Mouse (Mus musculus) yolk sac, embryonic 10.5 days (tissue): ENCODE data around the gene Dhx29.

Source experiments
- DNase-seq: peaks from one replicate; pipeline ENCODE4 v3.0.0-alpha.2; 2017; ENCODE audit warnings: low spot score

The Dhx29 gene

GRCm38 (mm10) chr13:112927287-112928001, at the start of gene Dhx29, which contains the start of gene Mtrex:
TSS of gene Dhx29 (plus strand) at chr13:112927454.
TSS of gene Mtrex (minus strand) at chr13:112927398.
- DNase-seq: peak; percentile 98

GRCm38 (mm10) chr13:112887234-112887633, 40.0 kb upstream of the Dhx29 start:
- no peak for DNase-seq

GRCm38 (mm10) chr13:112902176-112902575, 25.1 kb upstream of the Dhx29 start:
- DNase-seq: no peak

- no peak for DNase-seq
Measured at GRCm38 (mm10) chr13:112909663-112910062, 17.6 kb upstream of the Dhx29 start.

GRCm38 (mm10) chr13:112910434-112910833, 16.8 kb upstream of the Dhx29 start:
- no peak for DNase-seq

- no peak for DNase-seq
Measured at GRCm38 (mm10) chr13:112919141-112919865, 8.0 kb upstream of the Dhx29 start.

- no peak for DNase-seq
Measured at GRCm38 (mm10) chr13:112920906-112921305, 6.3 kb upstream of the Dhx29 start.

- no peak for DNase-seq
Measured at GRCm38 (mm10) chr13:112925266-112925665, 2.0 kb upstream of the Dhx29 start.

GRCm38 (mm10) chr13:112925976-112926375, 1.3 kb upstream of the Dhx29 start:
- DNase-seq: no peak

- no peak for DNase-seq
Measured at GRCm38 (mm10) chr13:112926796-112927195, 458 bp upstream of the Dhx29 start.

- no peak for DNase-seq
Measured at GRCm38 (mm10) chr13:112928038-112928668, 899 bp downstream of the Dhx29 start.

- no peak for DNase-seq
Measured at GRCm38 (mm10) chr13:112938130-112938529, 10.9 kb downstream of the Dhx29 start.

GRCm38 (mm10) chr13:112941879-112942330, 14.7 kb downstream of the Dhx29 start:
- no peak for DNase-seq

- no peak for DNase-seq
Measured at GRCm38 (mm10) chr13:112945312-112945711, 18.1 kb downstream of the Dhx29 start.

- DNase-seq: no peak
Measured at GRCm38 (mm10) chr13:112945900-112946299, 18.6 kb downstream of the Dhx29 start.

GRCm38 (mm10) chr13:112954067-112954466, 26.8 kb downstream of the Dhx29 start:
- no peak for DNase-seq

GRCm38 (mm10) chr13:112963081-112963480, 35.8 kb downstream of the Dhx29 start:
- DNase-seq: no peak

- DNase-seq: no peak
Measured at GRCm38 (mm10) chr13:112964421-112964820, 37.2 kb downstream of the Dhx29 start.

- DNase-seq: no peak
Measured at GRCm38 (mm10) chr13:112967267-112967666, 40.0 kb downstream of the Dhx29 start.

- DNase-seq: no peak
Measured at GRCm38 (mm10) chr13:112976720-112977119, 49.5 kb downstream of the Dhx29 start.

GRCm38 (mm10) chr13:112985605-112986450, 58.6 kb downstream of the Dhx29 start:
- DNase-seq: no peak

GRCm38 (mm10) chr13:112986451-112986950, 59.2 kb downstream of the Dhx29 start:
- DNase-seq: no peak
